Mouse (Mus musculus): ENCODE measurements around the gene Rplp0. TPM values are rescaled to one million over a fixed set of nuclear protein-coding genes. Genes with fewer than 3 reads are reported as not detected.
"Not testable (repeated sequence)": the region's sequence is repeated elsewhere in the genome, so short reads cannot be mapped to it uniquely, and the experiment has no call there.

Rplp0 gene
- total RNA-seq, 2 experiments from 2014 or later = 706 to 758 TPM

DNA sequence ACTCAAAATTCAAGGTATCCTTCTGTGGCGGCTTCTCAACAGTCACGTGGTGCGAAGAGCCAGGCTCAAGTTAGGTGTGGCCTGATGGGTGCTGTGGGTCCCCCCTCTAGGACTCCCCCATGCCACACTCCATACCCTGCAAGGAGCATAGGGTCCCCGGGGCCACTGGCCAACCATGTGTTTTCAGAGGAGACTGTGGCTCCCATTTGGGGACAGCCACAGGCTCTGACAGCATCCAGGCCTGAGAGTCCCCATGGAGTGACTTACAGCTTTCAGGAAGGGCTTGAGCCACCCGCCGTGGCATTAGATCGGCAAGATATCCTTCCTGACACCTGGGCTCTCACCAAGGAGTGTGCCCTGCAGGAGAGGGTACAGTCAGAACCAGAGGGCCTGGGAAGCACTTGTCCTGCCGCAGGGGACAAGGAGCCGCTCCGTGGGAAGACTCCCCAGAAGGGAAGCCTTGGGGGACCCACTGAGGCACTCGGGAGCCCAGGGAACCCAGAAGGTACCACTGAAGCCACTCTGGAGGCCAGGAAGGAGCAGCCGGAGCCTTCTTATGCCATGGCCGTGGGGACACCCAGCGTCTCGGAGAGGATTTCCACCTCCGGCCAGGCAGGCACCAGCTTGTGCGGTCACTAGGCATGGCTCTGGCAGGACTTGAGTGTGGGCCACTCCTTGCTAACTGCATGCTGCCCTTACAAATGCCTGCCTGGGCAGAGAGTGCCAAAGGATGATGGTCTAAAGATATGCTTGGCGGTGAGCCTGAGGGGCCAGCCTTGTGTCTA, 10.6 kb upstream of the Rplp0 start:
- no peak for DNase-seq (ENCODE audit: low spot score in 2 of 2)

DNA sequence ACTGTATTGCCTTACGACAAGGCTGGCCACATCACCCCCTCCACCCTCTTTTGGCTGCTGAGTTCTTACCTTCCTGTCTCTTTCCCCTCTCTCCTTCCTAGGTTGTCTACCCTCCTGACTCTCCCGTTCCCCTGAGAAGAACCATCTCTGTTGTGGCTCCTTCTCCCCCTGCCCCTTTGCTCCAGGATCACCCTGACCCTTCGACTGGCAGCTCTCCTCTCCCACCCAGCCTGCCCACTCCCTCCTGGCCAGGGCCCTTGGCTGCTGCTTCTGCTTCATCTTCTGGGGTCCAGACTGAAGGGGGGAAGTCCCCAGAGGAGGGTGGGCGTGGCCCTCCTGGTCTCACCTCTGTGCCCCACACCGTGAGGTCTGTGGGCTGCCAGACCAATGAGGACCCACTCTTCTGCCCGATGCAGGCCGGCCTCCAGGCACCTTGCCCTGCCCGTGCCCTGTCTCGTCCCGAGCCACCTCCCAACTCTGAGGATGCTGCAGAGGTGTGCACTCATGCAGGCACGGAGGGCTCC, 8.7 kb upstream of the Rplp0 start:
- no peak for DNase-seq (ENCODE audit: low spot score in 2 of 2)

DNA sequence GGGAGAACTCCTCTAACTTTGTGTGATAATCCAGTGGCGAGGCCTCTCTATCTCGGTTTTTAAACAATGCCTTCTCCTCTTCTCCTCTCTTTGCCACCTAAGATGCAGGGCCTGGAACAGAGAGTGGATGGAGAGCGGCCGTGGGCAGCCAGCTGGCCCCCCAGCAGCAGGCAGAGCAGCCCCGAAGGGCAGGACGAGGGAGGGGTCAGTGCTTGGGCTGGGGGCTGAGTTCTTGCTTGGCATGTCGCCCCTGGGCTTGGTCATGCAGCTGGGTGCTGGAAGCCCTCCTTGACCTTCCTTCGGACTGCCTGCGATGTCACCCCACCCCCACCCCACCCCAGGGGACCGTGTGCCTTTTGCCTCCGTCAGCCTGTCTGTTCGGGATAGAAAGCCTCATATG, 7.9 kb upstream of the Rplp0 start:
- no peak for DNase-seq (ENCODE audit: low spot score in 2 of 2)

DNA sequence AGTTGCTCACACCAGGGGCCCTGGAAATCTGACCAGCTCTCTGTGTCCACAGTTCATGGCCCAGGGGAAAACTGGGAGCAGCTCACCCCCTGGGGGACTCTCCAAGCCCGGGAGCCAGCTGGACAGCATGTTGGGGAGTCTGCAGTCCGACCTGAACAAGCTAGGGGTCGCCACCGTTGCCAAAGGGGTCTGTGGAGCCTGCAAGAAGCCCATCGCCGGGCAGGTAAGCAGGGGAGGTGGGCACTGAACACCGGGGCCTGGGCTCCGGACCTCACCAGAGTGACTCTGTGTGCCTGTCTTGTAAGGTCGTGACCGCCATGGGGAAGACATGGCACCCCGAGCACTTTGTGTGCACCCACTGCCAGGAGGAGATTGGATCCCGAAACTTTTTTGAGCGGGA, 7.5 kb upstream of the Rplp0 start:
- no peak for DNase-seq (ENCODE audit: low spot score in 2 of 2)

DNA sequence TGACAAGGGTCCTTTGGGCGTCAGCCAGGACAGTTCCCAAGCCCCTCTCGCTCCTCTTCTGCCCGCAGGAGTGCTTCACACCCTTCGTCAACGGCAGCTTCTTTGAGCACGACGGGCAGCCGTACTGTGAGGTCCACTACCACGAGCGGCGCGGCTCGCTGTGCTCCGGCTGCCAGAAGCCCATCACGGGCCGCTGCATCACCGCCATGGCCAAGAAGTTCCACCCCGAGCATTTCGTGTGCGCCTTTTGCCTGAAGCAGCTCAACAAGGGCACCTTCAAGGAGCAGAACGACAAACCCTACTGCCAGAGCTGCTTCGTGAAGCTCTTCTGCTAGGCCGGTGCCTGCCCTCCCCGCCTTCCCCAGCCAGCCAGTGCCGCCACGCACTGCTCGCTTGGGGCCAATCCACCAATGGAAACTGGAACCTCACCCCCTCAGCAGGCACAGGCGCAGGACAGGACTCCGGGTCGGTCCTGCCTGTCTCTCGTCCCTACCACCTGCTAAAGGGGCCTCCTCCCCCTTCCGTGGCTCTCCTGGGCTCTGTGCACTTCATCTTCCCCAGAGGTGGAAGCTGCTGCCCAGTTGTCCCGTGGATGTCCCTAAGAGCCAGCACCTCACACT, 5.4 kb upstream of the Rplp0 start:
- no peak for DNase-seq (ENCODE audit: low spot score in 2 of 2)

DNA sequence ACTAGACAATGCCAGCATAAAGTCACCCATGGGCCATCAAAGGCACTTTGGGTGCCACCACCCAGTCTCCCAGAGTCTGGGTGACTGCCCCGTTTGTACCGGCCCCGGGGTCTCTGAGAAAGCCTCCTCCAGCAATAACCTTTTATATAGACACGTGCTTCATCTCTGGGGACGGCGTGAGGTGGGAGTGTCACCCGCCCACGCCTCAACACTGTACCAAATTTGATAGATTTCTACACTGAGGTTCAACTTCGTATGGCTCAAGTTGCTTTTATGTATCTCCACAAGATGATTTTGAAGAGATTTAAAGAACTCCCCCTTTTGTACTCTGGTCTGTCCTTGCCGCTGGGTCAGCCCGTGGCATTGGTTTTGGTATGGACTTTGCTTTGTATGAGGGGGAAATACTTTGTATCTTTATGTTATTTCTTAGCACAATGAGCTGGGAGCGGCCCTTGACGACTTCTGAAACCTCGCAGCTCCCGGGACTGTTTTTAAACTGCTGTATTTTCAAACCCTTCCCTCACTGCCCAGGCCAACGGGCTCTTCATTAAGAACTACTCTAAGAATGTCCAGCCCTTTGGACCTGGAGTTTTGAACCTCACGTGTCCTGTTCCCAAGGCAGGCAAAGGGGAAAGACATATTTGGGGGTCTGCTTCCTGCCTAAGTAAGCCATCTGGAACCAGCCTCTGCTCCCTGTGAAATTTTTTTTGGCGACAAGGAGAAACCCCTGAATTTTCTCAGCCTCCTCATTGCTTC, 4.6 kb upstream of the Rplp0 start:
- no peak for DNase-seq (ENCODE audit: low spot score in 2 of 2)

DNA sequence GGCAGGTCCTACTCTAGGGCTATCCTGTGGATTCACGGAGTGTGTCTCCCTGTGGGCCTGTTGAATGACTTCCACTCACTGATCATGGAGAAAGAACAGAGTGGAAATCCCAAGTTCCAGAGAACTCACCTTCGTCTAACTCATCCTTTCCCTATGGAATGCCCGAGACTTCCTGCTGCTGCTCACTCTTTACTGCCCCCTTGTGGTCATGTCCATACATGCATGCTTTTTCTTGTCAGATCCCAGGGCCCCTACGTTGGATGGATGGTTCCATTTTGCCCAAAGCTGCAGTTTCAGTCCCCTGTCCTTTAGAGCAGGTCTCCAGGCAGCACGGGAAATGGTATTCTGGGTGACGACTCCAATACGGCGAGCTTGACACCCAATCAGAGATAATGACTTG, 3.0 kb upstream of the Rplp0 start:
- peak; percentile 66 to 80 for DNase-seq (ENCODE audit: low spot score in 2 of 2)

DNA sequence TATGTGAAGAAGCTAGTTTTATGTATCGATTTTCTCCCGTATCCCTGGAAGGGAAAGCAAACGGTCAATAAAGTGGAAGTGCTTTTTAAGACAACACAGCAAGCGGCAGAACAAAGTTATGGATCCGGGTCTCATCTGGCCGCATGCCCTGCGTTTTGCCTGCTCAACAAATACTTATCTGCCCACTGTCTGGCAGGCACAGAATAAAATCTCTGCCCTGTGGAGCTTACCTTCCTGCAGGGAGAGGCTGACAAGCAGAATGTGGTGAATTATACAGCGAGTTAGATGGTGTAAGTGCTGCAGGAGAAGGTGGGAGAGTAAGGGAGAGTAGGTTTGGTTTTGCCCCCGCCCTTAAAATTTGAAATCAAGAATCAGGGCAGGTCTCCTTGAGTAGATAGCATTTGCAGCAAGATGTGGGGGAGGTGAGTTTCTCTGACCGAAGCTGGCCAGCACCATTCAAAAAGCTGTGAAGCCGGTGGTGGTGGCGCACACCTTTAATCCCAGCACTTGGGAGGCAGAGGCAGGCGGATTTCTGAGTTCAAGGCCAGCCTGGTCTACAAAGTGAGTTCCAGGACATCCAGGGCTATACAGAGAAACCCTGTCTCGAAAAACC, 979 bp upstream of the Rplp0 start:
- DNase-seq (ENCODE audit: low spot score in 2 of 2) = no peak

DNA sequence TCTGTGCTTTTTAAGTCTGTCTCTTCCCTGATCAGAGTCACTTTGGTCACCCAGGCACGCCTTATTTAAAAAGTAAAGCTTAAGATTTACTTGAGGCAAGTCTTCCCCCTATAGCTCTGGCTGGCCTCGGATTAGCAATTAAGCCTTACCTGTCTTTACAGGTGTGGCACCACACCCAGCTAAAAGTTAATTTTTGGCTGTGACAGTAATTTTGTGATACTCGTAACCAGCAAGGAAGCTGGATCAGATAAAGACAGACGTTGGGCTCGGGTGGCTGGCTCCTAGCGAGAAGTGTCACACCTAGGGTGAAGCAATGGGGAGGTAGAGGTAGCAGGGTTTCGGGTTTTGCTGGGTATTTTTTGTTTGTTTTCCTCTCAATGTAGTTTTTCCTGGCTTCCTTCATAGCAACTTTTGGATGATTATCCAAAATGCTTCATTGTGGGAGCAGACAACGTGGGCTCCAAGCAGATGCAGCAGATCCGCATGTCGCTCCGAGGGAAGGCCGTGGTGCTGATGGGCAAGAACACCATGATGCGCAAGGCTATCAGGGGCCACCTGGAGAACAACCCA, 1.2 kb downstream of the Rplp0 start:
- DNase-seq (ENCODE audit: low spot score in 2 of 2) = no peak

DNA sequence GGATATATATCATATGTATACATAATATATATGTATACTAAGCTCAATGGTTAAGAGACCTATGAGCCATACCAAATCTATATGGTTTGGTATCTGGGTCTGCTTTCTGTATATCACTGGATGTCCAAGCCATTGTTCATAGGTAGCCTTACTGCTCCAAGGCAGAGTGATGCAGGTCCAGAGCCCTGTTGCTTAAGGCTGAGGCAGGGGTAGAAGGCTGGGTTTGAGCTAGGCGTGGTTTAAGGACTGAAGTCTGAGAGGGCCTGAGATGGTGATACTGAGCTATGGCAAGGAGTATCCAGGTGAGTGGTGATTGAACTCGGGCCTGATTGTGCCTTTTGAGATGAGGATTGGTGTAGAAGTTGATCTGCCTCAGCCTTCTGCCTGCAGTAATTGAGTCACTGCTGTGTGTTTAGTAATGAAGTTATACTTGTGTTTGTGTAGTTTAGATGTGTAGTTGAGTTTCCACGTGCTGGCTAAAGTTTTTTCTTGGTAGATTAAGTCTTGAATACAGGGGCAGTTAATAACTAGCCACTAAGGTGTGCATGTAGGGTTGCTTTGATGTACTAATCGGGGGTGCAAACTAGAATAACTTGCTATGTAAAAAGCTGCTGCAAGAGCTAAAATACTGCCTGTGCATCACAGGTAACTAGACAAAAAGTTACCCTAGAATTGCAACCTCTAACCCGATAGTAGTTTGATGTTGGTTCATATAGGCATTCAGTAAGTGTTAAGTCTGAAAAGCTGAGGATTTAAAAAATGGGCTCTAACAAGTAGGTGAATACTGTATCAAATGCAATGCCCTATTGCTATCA, 4.7 kb downstream of the Rplp0 start:
- DNase-seq (ENCODE audit: low spot score in 2 of 2) = no peak

DNA sequence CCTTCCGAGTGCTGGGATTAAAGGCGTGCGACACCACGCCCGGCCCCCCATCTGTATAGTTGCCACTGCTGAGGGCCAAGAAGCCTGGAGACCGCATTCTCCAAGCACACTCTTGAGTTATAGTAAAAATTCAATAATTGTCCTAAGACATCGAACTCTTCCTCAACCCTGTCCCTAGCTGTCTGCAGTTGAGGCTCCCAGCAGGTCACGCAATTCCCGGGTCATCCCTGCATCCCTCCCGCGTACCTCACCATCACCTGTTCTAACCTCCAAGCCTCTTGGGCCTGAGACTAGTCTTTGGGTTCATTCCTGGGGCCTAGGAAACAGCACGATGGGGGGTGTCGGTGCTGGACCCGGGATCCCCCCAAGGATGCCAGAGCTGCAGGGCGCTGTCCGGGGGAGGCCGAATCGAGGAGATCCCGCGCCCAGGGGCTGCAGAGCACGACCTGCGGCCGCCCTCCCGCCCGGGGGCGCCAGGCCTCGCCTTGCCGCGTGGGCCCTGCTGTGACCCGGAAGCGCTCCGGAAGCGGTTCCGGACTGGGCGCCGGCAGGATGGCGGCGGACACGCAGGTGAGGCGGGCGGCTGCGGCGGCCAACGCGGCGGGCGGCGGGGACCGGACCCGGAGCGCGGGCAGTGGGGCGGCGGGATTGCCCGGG, 5.6 kb downstream of the Rplp0 start, which contains the start of gene Gcn1l1:
Gene Gcn1l1 (plus strand): TSS at position 518 of the 657 bp plus-strand sequence.
- peak; percentile 81 to 83 for DNase-seq (ENCODE audit: low spot score in 2 of 2)

DNA sequence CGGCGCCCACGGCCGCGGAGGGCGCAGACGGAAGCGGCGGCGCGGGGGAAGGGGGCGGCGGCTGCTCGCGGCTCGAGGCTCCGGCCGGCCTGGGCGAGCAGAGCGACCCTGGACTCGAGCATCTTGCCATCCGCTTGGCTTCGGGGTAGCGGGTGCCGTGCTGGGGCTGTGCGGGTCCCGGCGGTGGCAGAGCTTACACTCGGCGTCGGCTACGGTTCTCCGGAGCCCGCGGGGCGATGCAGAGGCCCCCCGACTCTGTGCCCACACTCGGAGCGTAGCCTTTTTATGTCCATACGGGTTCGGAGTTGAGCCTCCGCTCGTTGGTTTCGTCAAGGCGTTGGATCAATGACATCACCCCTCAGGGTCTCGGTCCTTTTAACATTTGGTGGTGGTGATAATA, 6.1 kb downstream of the Rplp0 start:
- DNase-seq (ENCODE audit: low spot score in 2 of 2) = no peak

DNA sequence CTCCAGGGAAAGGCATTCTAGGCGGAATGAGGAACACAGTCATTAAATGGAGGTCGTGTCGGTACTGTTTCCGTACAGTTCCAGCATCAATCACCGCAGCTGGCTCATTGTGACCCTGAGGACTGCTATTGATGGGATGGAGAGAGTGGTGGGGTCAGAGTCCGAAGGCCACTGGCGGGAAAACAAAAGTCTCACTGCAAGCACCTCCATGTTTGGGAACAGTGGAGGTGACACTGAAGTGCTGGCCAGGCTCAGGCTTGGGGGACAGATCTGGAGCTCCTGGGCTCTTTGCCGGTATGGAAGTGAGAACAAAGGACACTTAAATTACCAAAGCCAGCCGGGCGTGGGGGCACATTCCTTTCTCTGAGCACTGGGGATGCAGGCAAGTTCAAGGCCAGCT, 9.4 kb downstream of the Rplp0 start:
- DNase-seq (ENCODE audit: low spot score in 2 of 2) = no peak

DNA sequence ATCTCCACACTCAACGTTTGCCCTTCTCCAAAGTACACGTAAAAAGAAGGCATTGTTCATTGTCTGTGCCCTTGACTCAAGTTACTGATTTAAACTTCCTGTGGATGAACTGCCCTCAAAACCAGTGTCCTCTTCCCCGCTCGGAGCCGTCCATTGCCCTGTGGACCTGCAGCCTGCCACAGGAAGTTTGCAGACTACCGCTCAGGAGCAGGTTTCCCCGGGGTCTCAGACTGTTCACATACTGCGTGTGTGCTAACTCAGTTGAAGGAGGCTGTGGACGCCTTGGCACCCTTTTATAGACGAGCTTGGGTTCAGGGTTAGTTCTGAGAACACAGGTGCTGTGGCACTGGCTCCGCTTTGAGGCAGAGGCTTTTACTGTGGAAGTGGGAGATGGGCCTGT, 10.0 kb downstream of the Rplp0 start:
- DNase-seq (ENCODE audit: low spot score in 2 of 2) = no peak

DNA sequence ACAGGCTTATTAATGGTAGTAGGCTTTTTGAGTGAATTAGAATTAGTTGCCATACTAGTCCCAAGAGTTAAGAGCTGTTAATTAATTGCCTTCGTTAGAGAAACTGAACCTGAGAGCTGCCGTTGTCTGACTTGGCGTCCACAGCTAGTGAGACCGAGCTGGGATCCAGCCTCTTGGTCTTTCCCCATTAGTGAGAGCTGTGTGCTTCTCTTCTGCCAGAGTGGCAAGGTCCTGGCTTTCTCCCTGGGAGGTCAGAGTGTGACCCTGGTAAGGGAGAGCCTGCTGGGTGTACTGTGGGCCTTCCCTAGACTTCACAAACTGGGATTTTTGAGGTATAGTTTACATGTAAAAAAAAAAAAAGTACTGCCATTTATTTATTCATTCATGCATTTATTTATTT, 10.5 kb downstream of the Rplp0 start:
- DNase-seq (ENCODE audit: low spot score in 2 of 2) = no peak

DNA sequence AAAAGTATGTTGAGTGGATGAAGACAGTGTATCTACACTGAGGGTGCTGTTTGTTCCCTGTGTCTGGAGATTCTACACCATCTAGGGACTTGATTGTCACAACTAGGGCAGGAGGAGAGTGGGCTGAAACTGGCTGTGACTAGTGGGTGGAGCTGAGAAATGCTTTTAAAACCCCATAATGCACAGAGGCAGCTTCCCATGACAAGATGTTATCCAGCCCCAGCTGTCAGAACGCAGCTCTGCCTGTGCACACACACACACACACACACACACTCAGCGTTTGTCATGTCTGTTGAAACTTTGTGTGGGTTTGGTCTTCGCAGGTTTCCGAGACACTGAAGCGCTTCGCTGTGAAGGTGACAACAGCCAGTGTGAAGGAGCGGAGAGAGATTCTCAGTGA, 11.8 kb downstream of the Rplp0 start:
- DNase-seq (ENCODE audit: low spot score in 2 of 2) = no peak

DNA sequence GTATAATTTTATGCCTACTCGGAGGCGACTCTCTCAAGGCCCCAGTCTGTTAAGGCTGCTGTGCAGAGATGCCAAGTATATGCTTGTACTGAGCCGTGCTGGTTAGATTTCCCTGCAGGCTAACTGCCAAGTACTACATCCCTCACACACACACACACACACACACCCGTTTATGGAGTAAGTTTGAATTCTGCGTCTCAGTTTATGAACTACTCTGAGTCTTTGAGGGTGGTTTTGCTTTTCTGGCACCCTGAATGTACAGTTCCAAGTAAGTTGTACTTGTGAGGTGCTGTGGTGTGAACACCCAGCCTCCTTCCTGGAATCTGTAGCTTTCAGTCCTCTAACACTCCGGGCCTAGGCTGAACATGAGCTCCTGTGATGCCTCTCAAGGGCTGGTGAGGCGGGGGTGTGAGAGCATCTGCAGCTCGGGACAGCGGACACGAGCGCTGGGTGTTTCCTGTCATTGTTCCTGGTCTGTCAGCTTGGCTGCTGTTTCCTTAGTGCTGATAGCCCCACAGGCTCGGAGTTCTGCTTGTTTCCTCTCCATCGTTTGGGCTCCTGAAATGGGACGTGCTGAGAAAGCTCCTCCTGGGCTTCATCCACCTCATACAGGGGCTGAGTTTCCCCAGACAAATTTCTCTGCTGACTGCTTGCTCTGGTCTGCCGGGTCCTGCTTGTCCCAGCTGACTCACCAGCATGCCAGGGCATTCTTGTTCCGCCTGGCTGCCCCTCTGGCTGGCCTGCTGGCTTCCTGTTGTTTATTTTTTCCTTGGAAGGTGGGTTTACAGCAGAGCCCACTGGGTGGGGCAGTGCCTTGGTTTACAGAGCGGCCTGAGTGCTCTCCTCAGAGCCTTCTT, 13.6 kb downstream of the Rplp0 start:
- no peak for DNase-seq (ENCODE audit: low spot score in 2 of 2)

DNA sequence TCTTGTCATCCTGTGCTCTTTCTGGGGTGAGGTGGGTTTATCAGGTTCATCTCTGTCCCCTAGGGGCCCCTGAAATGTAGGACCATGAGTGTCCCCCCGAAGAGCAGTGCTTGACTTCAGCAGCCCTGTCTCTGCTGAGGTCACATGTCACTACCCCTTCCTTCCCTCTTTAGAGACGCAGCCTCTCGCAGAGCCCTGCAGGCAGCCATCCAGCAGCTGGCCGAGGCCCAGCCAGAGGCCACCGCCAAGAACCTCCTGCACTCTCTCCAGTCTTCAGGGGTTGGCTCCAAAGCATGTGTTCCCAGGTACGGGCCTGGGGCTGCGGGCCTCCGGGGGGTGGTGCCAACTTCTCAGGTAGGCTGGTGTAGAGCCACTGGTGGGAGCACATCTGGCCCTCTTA, 15.7 kb downstream of the Rplp0 start:
- DNase-seq (ENCODE audit: low spot score in 2 of 2) = peak in 1 of 2 experiments; percentile 50

DNA sequence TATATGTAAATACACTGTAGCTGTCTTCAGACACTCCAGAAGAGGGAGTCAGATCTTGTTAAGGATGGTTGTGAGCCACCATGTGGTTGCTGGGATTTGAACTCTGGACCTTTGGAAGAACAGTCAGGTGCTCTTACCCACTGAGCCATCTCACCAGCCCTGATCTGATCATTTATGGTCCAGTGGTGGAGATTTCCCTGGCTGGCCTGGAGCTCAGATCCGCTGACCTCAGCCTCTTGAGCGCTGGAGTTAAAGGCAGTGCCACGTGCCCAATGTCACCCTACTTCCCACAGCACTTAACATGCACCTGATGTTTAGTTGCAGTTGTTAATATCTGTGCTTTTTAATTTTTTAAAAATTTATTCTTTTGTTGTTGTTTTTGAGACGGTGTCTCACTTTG, 18.4 kb downstream of the Rplp0 start:
- DNase-seq (ENCODE audit: low spot score in 2 of 2) = not testable (repeated sequence)

All from adrenal gland, adult 18-20 months (tissue).